Mouse (Mus musculus) testis, postnatal 14 days (tissue): ENCODE measurements around the gene Rarb.

Source experiments
- DNase-seq: peaks from one replicate; pipeline ENCODE4 v3.0.0; 2021; ENCODE audit warnings: low spot score

Gene Rarb

GRCm38 (mm10) chr14:16537433-16537832, 281.5 kb downstream of the Rarb start:
- no peak for DNase-seq

- DNase-seq, result no peak
Observed at GRCm38 (mm10) chr14:16528631-16529030, 290.3 kb downstream of the Rarb start.

DNA sequence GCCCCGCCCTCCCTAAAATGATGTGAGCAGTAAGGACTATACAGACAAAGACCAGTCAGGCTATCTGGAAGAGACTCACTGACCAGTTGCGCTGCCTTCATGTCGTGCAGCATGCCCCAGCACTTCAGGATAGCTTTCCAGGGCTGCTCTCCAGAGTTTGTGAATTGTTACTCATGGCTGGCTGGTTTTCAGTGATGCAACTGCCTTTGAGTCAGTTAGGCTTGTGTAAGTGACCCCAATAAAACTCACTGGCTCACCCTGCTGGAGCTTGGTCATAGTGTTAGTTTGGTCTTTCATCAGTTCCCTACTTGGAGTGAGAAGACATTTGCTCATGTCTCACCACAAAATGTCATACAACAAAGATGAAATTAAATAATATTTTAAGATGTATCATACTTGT, 292.8 kb downstream of the Rarb start:
- no peak for DNase-seq

DNA sequence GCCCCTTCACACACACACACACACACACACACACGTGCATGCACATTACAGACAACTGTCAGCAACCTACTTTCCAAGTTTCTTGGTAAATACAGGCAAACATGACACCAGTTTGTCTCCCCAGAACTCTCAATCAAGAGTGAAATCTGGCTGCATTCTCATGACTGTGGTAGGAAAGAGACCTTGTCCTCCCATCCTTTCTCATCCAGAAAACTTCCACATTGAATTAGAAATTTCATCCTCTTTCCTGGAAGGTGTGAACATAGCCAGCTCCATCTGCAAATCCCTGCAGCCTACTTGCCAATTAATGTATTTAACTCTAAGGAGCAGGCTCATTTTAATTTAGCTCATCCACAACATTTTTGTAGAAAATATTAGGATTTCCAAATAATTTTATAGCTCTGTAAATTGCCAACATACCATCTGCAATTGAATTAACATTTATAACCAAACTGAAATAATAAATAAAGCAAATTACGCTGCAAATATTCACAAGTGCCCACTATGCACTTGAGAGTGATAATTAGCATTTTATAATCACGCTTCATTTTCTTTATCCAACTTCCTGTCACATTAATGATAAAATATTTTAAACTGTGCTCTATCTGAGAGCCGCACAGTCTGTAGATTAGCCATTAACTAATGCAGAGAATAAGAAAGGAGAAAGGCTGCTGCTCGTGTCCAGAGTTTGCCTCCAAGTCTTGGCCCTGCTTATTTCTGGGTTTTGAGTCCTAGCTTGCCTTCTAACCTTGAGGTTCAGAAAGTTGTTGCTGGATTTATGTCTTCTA, 293.6 kb downstream of the Rarb start:
- DNase-seq, result no peak

- no peak for DNase-seq
Observed at GRCm38 (mm10) chr14:16522852-16523251, 296.1 kb downstream of the Rarb start.

DNA sequence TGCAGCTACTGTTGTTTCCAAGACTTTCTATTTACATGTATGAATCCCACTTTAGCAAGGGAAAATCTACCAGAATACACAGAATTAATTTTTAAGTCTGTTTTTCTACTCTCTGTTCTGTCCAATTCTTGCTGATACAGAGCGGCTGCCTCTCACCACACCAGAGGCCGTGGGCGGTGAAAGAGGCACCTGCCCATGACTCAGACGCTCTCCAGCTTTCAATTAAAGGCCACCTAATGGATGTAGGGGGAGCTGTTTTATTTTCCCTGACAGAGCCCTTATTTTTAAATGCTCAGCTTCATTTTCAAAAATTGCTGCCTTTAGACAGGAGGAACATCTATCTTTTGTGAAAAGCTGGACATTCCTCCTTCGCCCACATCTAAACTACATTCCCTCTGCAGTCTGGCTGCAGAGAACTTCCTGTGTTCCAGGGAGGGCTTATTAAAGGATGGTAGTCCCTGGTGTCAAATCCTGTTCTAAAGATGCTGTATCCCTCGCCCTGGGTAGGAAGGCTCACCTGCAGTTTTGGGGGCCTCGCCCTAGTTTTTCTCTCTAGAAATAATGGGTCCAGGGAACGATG, 299.3 kb downstream of the Rarb start:
- DNase-seq, result no peak

DNA sequence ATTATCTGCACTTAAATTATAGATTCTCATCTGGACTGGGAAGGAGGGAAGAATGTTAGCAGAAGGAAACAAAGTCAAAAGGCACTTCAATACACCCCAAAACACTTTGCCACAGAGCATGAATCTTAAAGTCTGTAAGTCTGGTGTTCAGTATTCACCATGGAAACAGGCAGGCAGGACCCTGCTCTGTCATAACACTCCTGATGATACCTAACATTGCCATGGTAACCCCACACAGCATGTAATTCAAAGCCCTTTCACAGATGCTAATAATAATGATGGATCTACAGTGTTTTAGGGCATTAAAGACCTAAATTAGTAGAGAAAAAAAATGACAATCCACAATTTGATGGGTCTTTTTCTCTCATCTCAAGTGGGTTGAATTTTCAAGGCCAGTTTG, 301.0 kb downstream of the Rarb start:
- no peak for DNase-seq

DNA sequence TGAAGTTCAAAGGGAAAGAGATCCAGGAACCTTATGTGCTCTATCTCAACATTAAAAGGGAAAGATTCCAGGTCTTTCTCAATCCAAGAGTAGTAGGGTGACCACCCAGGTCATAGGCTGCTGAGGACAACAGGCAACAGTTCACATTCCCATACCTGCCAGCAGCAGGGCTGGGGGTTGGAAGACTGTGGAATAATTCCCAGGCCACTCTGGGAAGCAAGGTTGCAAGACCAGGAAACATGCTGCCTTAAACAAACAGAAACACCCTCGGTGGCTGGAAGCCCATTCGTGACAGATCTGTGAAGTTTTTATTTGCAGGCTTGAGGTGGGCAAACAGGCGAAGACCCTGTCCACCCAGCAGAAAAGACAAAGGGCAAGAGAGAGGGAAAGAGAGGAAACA, 303.2 kb downstream of the Rarb start:
- DNase-seq, result no peak

DNA sequence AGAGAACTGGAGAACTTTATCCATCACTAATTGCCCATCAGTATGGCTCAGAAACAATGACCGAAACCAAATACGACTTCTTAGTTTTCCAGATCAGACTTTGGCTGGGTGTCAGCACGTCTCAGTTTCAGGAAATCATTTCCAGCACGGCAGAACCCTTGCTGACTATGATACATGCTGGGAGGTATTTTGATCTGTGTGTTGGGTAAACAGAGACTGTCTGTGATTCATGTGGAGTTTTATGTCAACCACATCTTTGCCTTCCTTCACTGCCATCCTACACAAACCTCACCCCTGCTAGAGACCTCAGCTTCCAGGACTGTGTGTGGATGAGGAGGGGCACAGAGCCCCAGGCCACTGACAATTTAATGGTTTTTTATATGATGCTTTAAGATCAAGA, 308.4 kb downstream of the Rarb start:
- DNase-seq, result no peak

- no peak for DNase-seq
Observed at GRCm38 (mm10) chr14:16509825-16510224, 309.1 kb downstream of the Rarb start.

DNA sequence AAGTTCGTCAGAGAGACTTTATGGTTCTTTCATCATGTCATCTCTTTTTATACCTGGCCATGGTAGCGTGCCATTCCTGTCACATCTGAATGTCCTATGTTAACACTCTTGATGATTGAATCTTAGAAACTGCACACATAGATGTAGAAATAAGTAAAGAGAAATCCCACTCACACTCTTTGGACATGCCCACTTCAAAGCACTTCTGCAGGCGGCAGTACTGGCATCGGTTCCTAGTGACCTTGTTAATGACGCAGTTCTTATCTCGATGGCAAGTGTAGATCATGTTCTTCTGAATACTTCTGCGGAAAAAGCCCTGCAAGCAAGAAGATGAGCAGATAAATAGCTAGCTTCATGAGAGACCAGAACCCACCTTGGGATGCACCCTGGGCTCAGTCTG, 310.2 kb downstream of the Rarb start:
- DNase-seq, result no peak

GRCm38 (mm10) chr14:16497226-16497661, 321.7 kb downstream of the Rarb start:
- DNase-seq, result no peak

DNA sequence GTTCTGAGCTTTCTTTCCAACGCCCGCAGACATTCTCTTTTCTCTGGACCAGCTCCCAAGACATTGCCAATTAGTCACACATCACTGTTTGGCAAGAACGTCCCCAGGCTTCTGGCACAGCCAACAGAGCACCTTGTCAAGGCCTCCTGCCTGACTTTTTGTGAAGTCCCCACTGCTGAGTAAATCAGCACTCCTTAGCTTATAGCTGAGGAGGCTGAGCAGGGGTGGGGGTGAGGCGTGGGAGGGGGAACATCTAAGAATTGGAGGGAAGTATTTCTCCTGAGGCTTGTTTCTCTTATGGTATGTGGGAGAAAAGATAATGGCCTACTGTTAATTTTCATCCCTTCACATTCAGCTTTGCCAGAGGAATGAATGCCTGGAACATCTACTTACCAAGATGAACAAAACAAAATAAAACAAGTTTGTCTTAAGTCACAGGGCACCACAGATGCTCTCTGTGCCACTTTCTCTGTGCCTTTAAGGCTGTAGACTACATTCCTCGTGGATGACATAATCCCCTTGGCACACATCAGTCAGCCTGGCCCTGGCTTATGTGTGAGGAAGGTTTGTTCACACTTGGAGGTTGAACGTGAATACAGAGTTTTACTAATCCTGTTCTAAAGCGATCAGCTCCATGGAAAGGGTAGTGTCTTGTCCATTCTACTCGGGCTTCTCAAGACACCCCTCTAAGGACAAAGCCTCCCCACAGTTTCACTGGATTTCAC, 335.1 kb downstream of the Rarb start:
- no peak for DNase-seq

- no peak for DNase-seq
Observed at GRCm38 (mm10) chr14:16480621-16481020, 338.3 kb downstream of the Rarb start.

DNA sequence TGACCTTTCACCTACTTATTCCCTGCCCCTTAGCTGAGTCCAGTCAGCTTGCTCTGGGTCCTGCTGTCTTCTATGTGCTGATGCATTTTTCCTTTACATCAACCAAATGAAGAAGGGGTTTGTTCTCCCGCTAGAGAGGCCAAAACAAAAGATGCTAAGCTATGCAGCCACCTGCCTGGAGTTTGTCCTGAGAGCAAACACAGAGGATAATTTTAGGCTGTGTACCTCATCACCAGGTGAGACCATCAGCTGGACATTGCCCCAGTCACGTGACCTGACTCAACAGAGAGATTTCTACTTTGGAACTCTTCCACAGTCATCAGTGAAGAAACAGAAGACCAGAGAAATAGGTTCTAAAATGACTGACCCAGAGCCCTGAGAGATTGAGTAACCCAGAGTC, 339.4 kb downstream of the Rarb start:
- no peak for DNase-seq

GRCm38 (mm10) chr14:16478606-16479323, 340.2 kb downstream of the Rarb start:
- no peak for DNase-seq

DNA sequence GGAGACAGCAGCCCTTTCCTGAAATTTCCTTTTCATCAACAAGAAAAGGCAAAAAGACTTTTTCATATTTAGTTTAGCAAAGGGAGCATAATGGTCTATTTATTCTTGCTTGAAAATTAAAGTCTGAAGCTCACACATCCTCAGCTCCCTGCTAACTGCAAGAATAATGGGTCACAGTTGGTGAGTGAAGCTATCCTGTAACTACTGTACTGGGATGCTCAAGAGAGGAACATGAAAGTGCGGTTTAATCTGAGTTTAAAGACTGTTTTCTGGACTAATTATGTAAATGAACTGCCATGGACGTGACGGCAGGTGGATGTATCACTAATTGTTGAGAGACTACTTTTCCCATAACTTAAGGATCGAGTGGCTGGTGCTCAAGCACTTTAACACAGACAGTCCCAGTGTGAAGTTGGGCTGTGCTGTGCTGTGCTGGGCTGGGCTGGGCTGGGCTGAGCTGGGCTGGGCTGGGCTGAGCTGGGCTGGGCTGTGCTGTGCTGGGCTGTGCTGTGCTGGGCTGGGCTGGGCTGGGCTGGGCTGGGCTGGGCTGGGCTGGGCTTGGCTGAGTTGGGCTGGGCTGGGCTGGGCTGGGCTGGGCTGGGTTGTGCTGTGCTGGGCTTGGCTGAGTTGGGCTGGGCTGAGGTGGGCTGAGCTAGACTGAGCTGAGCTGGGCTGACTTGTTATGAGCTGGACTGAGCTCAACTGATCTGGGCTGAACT, 370.5 kb downstream of the Rarb start:
- no peak for DNase-seq

- no peak for DNase-seq
Observed at GRCm38 (mm10) chr14:16447587-16447986, 371.4 kb downstream of the Rarb start.

DNA sequence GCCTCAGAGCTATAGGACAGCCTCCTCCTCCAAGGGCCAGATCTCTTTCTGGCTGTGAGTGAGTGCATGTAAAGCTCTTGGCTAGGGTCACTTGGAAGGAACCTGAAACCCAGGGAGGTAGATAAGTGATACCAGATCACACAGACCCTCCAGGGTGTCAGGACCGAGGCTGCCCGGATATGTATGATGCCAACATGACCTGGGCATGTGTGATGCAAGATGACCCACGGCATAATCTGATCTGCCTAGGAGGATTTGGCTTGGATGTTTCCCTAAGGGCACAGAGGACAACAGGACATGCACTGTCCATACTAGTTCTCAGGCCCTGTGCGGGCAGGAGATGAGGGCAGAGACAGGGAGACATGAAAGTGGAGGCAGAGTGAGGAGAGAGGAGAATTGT, 374.1 kb downstream of the Rarb start:
- no peak for DNase-seq

- DNase-seq, result no peak
Observed at GRCm38 (mm10) chr14:16439385-16440126, 379.4 kb downstream of the Rarb start.

- no peak for DNase-seq
Observed at GRCm38 (mm10) chr14:16437386-16437785, 381.6 kb downstream of the Rarb start.
